Mouse (Mus musculus) kidney, postnatal 10 days (tissue): ENCODE results near the gene Cdhr3.

Experiments used
- DNase-seq: peaks from one replicate; pipeline ENCODE4 v3.0.0; 2021; ENCODE audit warnings: mixed read lengths

Gene Cdhr3

GRCm38 (mm10) chr12:33071901-33072672 is 20.6 kb downstream of the Cdhr3 start:
- peak; percentile 30 for DNase-seq

- no peak for DNase-seq
Observed at GRCm38 (mm10) chr12:33068977-33069376, 23.7 kb downstream of the Cdhr3 start.

- peak; percentile 18 for DNase-seq
Observed at GRCm38 (mm10) chr12:33066355-33066754, 26.3 kb downstream of the Cdhr3 start.

GRCm38 (mm10) chr12:33065162-33065561 is 27.5 kb downstream of the Cdhr3 start:
- DNase-seq: no peak

- DNase-seq: no peak
Observed at GRCm38 (mm10) chr12:33064266-33064665, 28.4 kb downstream of the Cdhr3 start.

GRCm38 (mm10) chr12:33063250-33063649 is 29.4 kb downstream of the Cdhr3 start:
- no peak for DNase-seq

GRCm38 (mm10) chr12:33062379-33062778 is 30.3 kb downstream of the Cdhr3 start:
- peak; percentile 28 for DNase-seq

- DNase-seq: no peak
Observed at GRCm38 (mm10) chr12:33061651-33062050, 31.0 kb downstream of the Cdhr3 start.

- DNase-seq: peak; percentile 66
Observed at GRCm38 (mm10) chr12:33057231-33058048, 35.2 kb downstream of the Cdhr3 start.

GRCm38 (mm10) chr12:33056574-33056973 is 36.1 kb downstream of the Cdhr3 start:
- DNase-seq: no peak

GRCm38 (mm10) chr12:33056074-33056473 is 36.6 kb downstream of the Cdhr3 start:
- DNase-seq: no peak

GRCm38 (mm10) chr12:33053746-33054145 is 38.9 kb downstream of the Cdhr3 start:
- DNase-seq: no peak

- DNase-seq: no peak
Observed at GRCm38 (mm10) chr12:33053311-33053710, 39.4 kb downstream of the Cdhr3 start.

GRCm38 (mm10) chr12:33048391-33048790 is 44.3 kb downstream of the Cdhr3 start:
- no peak for DNase-seq

GRCm38 (mm10) chr12:33046434-33046833 is 46.2 kb downstream of the Cdhr3 start:
- DNase-seq: no peak

- peak; percentile 27 for DNase-seq
Observed at GRCm38 (mm10) chr12:33045533-33046361, 46.9 kb downstream of the Cdhr3 start.

- DNase-seq: no peak
Observed at GRCm38 (mm10) chr12:33041476-33041875, 51.2 kb downstream of the Cdhr3 start.

GRCm38 (mm10) chr12:33040811-33041210 is 51.9 kb downstream of the Cdhr3 start:
- no peak for DNase-seq

GRCm38 (mm10) chr12:33038676-33039075 is 54.0 kb downstream of the Cdhr3 start:
- no peak for DNase-seq

GRCm38 (mm10) chr12:33035719-33036521 is 56.8 kb downstream of the Cdhr3 start:
- peak; percentile 80 for DNase-seq

- DNase-seq: no peak
Observed at GRCm38 (mm10) chr12:33035089-33035718, 57.5 kb downstream of the Cdhr3 start.
